Mouse (Mus musculus): ENCODE measurements at regions not wholly inside any gene's neighbourhood (a gene's known extent, or its start where the extent isn't known, plus 50 kb on each side); places are given as distances from the start of the nearest gene placed in this dataset.

DNA sequence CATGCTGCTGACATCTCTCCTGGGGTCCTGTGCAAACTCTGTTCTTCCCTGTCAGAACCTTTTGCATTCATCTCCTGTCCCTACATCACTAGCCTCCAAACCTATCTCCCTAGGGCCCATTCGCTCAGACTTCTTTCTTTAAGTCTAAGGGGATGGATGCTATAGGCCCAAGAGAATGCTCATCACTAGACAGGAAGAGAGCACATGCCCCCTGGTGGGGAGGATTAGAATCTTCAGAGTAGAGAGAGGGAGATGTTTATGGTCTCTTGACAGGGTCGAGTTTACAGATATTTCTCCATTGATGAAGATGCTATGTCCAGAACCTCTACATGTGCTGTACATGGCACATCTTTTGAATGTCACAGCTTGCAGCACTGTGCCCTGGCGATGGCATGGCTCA, 94.9 kb upstream of the St8sia2 start:
- H3K4me1 ChIP-seq: 0 out of 2 replicates have a peak, but pooled peaks cover 7% of the 10 kb centered on the region
- H3K27ac ChIP-seq (replicated peaks): no peak overlapping the region
- no peak overlapping the region for H3K4me3 ChIP-seq (replicated peaks)
- no peaks in the 10 kb centered on the region for H3K36me3 ChIP-seq
- ATAC-seq (ENCODE audit: low FRiP score): no peak
- no peak overlapping the region for H3K4me2 ChIP-seq
- H3K9ac ChIP-seq (replicated peaks): no peak overlapping the region
- WGBS: 74% methylated on average over 3 of the region's 3 CpGs
- no peaks in the 10 kb centered on the region for H3K9me3 ChIP-seq (replicated peaks)
- no peaks in the 10 kb centered on the region for H3K27me3 ChIP-seq (replicated peaks)

- WGBS: 42% methylated on average over 5 of the region's 5 CpGs
- H3K27me3 ChIP-seq (replicated peaks): no peaks in the 10 kb centered on the region
- no peaks in the 10 kb centered on the region for H3K9me3 ChIP-seq (replicated peaks)
- no peaks in the 10 kb centered on the region for H3K36me3 ChIP-seq
- no peak for ATAC-seq (ENCODE audit: low FRiP score)
- no peak overlapping the region for H3K4me3 ChIP-seq (replicated peaks)
- no peak overlapping the region for H3K4me2 ChIP-seq
- H3K9ac ChIP-seq (replicated peaks): no peak overlapping the region
- 0 out of 2 replicates have a peak, but pooled peaks cover 7% of the 10 kb centered on the region for H3K4me1 ChIP-seq
- no peak overlapping the region for H3K27ac ChIP-seq (replicated peaks)
These were observed 93.9 kb upstream of the St8sia2 start for GRCm38 (mm10) chr7:74107176-74107928.

GRCm38 (mm10) chr7:74091402-74092025, 78.0 kb upstream of the St8sia2 start:
- Histone ChIP-seq H3K4me2 (no peak overlapping the region), H3K4me1 (no peaks in the 10 kb centered on the region), H3K9me3 (replicated peaks) (peaks cover 7% of the 10 kb centered on the region; the same call in 1 of the 2 replicates), H3K36me3 (no peaks in the 10 kb centered on the region), H3K27ac (replicated peaks) (no peak overlapping the region), H3K27me3 (replicated peaks) (no peaks in the 10 kb centered on the region), H3K9ac (replicated peaks) (no peak overlapping the region), H3K4me3 (replicated peaks) (no peak overlapping the region)
- 62% methylated on average over 3 of the region's 3 CpGs for WGBS
- no peak for ATAC-seq (ENCODE audit: low FRiP score)

DNA sequence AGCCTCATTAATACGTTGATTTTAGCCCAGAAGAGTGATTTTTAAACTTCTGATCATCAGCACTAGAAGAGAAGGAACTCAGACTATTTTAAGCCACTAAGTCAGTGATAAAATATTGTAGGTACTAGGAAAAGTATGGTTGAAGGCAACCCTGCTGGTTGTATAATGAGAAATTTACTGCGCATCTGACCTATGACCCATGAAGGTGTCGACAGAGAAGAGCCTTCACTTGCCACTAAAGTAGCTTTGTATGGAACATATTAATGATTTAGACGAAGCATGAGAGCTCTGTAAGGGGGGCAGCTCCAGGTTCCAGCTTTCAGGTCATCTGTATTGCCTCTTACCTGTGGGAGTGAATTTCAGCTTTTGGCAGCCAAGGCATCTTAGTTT, 67.4 kb upstream of the St8sia2 start:
- Histone ChIP-seq H3K4me3 (replicated peaks) (no peak overlapping the region), H3K36me3 (no peaks in the 10 kb centered on the region), H3K27ac (replicated peaks) (no peak overlapping the region), H3K27me3 (replicated peaks) (no peaks in the 10 kb centered on the region), H3K9ac (replicated peaks) (no peak overlapping the region), H3K4me2 (no peak overlapping the region), H3K9me3 (replicated peaks) (no peaks in the 10 kb centered on the region), H3K4me1 (no peaks in the 10 kb centered on the region)
- ATAC-seq (ENCODE audit: low FRiP score): no peak
- WGBS: 76% methylated on average over 4 of the region's 4 CpGs

DNA sequence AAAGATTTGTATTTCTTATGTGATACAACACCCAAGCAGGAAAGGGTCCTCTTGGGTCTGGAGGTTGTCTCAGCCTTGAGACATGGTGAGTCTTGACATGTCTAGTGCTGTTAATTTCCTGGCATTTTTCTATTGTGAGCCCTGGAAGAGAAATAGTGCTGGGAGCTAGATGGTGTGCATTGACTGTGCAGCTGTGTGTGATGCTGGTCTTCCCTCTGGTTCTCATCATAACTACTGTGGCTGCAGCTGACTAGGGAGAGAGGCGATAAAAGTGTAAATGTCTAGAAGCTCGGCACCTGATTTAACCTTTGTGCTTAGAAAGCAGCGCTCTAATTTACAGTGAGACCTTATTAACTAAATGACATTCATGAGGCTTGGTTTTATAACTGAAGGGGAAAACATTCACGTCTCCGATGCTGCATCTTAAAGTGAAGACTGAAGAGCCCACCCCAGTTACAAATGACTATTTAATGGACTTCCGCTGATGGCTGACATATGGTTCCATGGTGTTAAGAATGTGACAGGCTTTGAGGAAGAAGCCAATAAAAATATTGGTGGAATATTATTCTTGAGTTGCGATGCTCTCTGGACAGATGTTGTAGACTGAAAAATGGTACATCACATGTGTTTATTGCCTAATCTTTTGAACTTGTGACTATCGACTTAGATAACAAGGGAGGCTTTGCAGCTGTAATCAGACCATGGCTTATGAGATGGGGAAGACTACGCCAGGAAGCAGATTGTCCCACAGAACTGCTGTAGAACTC, 66.8 kb upstream of the St8sia2 start:
- no peaks in the 10 kb centered on the region for H3K36me3 ChIP-seq
- H3K9me3 ChIP-seq (replicated peaks): no peaks in the 10 kb centered on the region
- H3K4me2 ChIP-seq: no peak overlapping the region
- ATAC-seq (ENCODE audit: low FRiP score): no peak
- no peak overlapping the region for H3K27ac ChIP-seq (replicated peaks)
- WGBS: 63% methylated on average over 9 of the region's 9 CpGs
- H3K27me3 ChIP-seq (replicated peaks): no peaks in the 10 kb centered on the region
- H3K4me1 ChIP-seq: no peaks in the 10 kb centered on the region
- H3K4me3 ChIP-seq (replicated peaks): no peak overlapping the region
- no peak overlapping the region for H3K9ac ChIP-seq (replicated peaks)

DNA sequence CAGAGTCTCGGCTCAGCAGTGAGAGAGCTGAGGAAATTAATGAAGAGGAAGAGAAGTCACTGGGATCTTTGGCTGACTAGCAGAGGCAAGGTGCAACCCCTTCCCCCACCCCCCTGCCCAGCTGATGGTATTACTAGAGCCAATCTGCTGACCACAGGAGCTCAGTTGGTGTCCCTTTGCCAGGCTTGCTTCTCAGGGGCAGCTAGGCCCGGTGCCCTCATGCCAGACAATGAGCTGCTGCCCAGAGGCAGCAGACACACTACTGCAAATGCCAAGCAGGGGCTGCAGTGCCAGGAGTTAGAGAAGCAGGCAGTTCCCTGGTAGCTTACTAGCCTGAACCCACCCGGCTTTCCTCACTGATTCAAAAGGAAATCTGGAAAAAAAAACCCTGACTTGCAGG, 59.1 kb upstream of the St8sia2 start:
- H3K27me3 ChIP-seq (replicated peaks): no peaks in the 10 kb centered on the region
- H3K9me3 ChIP-seq (replicated peaks): no peaks in the 10 kb centered on the region
- no peak overlapping the region for H3K27ac ChIP-seq (replicated peaks)
- no peak overlapping the region for H3K4me3 ChIP-seq (replicated peaks)
- no peak for ATAC-seq (ENCODE audit: low FRiP score)
- no peak overlapping the region for H3K4me2 ChIP-seq
- 59% methylated on average over 3 of the region's 3 CpGs for WGBS
- H3K36me3 ChIP-seq: no peaks in the 10 kb centered on the region
- H3K9ac ChIP-seq (replicated peaks): no peak overlapping the region
- H3K4me1 ChIP-seq: no peaks in the 10 kb centered on the region

- Histone ChIP-seq H3K9ac (replicated peaks) (no peak overlapping the region), H3K4me3 (replicated peaks) (no peak overlapping the region), H3K4me1 (no peaks in the 10 kb centered on the region), H3K27ac (replicated peaks) (no peak overlapping the region), H3K36me3 (no peaks in the 10 kb centered on the region), H3K4me2 (no peak overlapping the region), H3K9me3 (replicated peaks) (no peaks in the 10 kb centered on the region), H3K27me3 (replicated peaks) (no peaks in the 10 kb centered on the region)
- ATAC-seq (ENCODE audit: low FRiP score): no peak
- WGBS: 73% methylated on average over 2 of the region's 2 CpGs
These were observed 57.3 kb upstream of the St8sia2 start for GRCm38 (mm10) chr7:74070836-74071235.

DNA sequence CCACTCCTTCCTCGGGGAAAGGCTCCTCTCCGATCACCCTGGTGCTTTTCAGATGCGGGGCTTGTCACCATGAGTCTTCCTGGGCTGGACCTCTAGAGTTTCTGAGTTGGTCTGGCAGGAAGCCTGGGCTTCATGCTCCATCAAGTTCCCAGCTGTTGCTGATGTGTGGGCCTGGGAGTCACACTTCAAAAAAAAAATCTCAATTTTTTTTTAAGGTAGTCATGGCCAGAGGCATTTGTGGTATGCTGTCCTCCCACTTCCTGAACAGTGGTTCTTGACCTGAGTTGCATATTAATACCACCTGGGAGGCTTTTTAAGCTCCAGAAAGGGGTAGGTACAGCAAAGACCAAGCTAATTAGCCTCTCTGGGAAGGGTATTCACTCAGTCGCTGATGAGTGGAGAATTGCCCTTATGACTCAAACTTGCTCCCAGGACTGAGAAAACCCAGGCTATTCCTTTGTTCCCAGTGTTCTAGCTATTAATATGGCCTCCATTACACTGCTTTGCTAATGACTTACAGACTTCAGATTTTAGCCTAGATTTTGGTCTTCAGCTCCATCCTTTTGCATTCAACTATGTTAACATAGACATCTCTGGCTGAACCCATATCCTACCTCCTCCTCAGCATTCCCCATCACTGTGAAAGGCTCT, 52.1 kb upstream of the St8sia2 start:
- Histone ChIP-seq H3K27ac (replicated peaks) (no peak overlapping the region), H3K4me3 (replicated peaks) (no peak overlapping the region), H3K9me3 (replicated peaks) (no peaks in the 10 kb centered on the region), H3K9ac (replicated peaks) (no peak overlapping the region), H3K27me3 (replicated peaks) (no peaks in the 10 kb centered on the region), H3K4me1 (no peaks in the 10 kb centered on the region), H3K4me2 (no peak overlapping the region), H3K36me3 (no peaks in the 10 kb centered on the region)
- WGBS: 59% methylated on average over 4 of the region's 4 CpGs
- ATAC-seq (ENCODE audit: low FRiP score): no peak

All from neural tube, embryonic 15.5 days (tissue).